11 mouse cellular contexts compared by ENCODE assay signal in genomic region chr11:88581375-88581774, GRCm38 (mm10).
DNase-seq lines count a peak whose midpoint lies in the region; ATAC-seq and TF ChIP-seq lines count a peak whose summit lies in the region.
"Had no signal": no experiment of that assay in that cellular context is flagged by ENCODE, and none has a peak within 500 bp of the region (broad histone marks: within the 10 kb centered on the region; RNA-seq: fewer than 3 reads in every experiment).

No protein-coding gene starts in this region.

- TF ChIP-seq CTCF in intestine, postnatal 0 days (IDR thresholded peaks at IDR 0.05; ENCODE audit: low read depth) = no peak

- 68% methylated on average over 7 of the region's 7 CpGs for WGBS in intestine, embryonic 16.5 days
- 72% methylated on average over 7 of the region's 7 CpGs for WGBS in intestine, postnatal 0 days
- WGBS in forebrain, embryonic 13.5 days = 35% methylated on average over 7 of the region's 7 CpGs
- 61% methylated on average over 7 of the region's 7 CpGs for WGBS in midbrain, embryonic 11.5 days

- H3K36me3 ChIP-seq in intestine, embryonic 16.5 days (ENCODE audit: control insufficient read depth, insufficient read depth, low read length) = no peaks in the 10 kb centered on the region
- no peaks in the 10 kb centered on the region for H3K36me3 ChIP-seq in intestine, postnatal 0 days (ENCODE audit: control insufficient read depth, insufficient read depth)
- no peaks in the 10 kb centered on the region for H3K36me3 ChIP-seq in ES-E14 (ENCODE audit: control insufficient read depth, insufficient read depth, low read length, poor library complexity, severe bottlenecking)
- H3K36me3 ChIP-seq in forebrain, embryonic 13.5 days (ENCODE audit: poor library complexity, severe bottlenecking) = no peaks in the 10 kb centered on the region
- no peaks in the 10 kb centered on the region for H3K36me3 ChIP-seq in midbrain, embryonic 11.5 days (ENCODE audit: control insufficient read depth, insufficient read depth, low read length)

- no peaks in the 10 kb centered on the region for H3K9me3 ChIP-seq in intestine, embryonic 16.5 days (ENCODE audit: control insufficient read depth, low read length)
- no peaks in the 10 kb centered on the region for H3K9me3 ChIP-seq in intestine, postnatal 0 days (ENCODE audit: control insufficient read depth)
- no peaks in the 10 kb centered on the region for H3K9me3 ChIP-seq in ES-E14 (ENCODE audit: control insufficient read depth, insufficient read depth, low read depth, low read length)
- H3K9me3 ChIP-seq in forebrain, embryonic 13.5 days (replicated peaks) = no peaks in the 10 kb centered on the region
- H3K9me3 ChIP-seq in midbrain, embryonic 11.5 days (ENCODE audit: control insufficient read depth, low read length) = no peaks in the 10 kb centered on the region

- no peak overlapping the region for H3K4me3 ChIP-seq in intestine, embryonic 16.5 days (ENCODE audit: low read length)
- H3K4me3 ChIP-seq in intestine, postnatal 0 days (ENCODE audit: low read depth, low read length) = no peak overlapping the region
- no peak overlapping the region for H3K4me3 ChIP-seq in ES-E14 (ENCODE audit: insufficient read depth in 1 of 2, low read depth in 1 of 2, low read length in 2 of 2, poor library complexity in 1 of 2, severe bottlenecking in 1 of 2)
- no peak overlapping the region for H3K4me3 ChIP-seq in forebrain, embryonic 13.5 days
- no peak overlapping the region for H3K4me3 ChIP-seq in midbrain, embryonic 11.5 days (ENCODE audit: low read depth, low read length)

- H3K27ac ChIP-seq in intestine, embryonic 16.5 days (ENCODE audit: low read length) = 0 out of 2 replicates have a peak overlapping the region, but pooled peaks have one; percentile 1
- H3K27ac ChIP-seq in intestine, postnatal 0 days (ENCODE audit: low read depth, low read length) = no peak overlapping the region
- peak overlapping the region; percentile 98; the same call in 1 of the 2 replicates for H3K27ac ChIP-seq in ES-E14 (ENCODE audit: insufficient read depth, low read depth, low read length, poor library complexity, severe bottlenecking)
- peak overlapping the region; percentile 95 for H3K27ac ChIP-seq in forebrain, embryonic 13.5 days
- H3K27ac ChIP-seq in midbrain, embryonic 11.5 days (ENCODE audit: low read depth, low read length) = peak overlapping the region; percentile 97
- H3K27ac ChIP-seq: liver, embryonic 14.5 days had no signal

- no peak for DNase-seq in ES-E14 (ENCODE audit: low read depth, low spot score)
- DNase-seq in midbrain, embryonic 11.5 days (ENCODE audit: low spot score, missing footprints) = no peak
- DNase-seq in urinary bladder, postnatal 36 days (ENCODE audit: low spot score in 2 of 2) = no peak
- no peak for DNase-seq in cerebellum, postnatal 4 days (ENCODE audit: low spot score in 2 of 2)
- DNase-seq in adrenal gland, postnatal 25 days = no peak
- DNase-seq: right cerebral cortex, postnatal 14 days; thymus, postnatal 14 days had no signal

- ATAC-seq in intestine, embryonic 16.5 days = no peak
- no peak for ATAC-seq in intestine, postnatal 0 days
- no peak for ATAC-seq in forebrain, embryonic 13.5 days
- ATAC-seq in midbrain, embryonic 11.5 days (ENCODE audit: low FRiP score) = no peak

- in situ Hi-C loops in ES-E14 (cut with MboI; ENCODE audit: low sequenced_read_pairs in 2 of 2, unreplicated experiment in 2 of 2) = no loop called here

- peaks cover 50% of the 10 kb centered on the region for H3K4me1 ChIP-seq in intestine, embryonic 16.5 days (ENCODE audit: control insufficient read depth, insufficient read depth, low read length)
- peaks cover 14% of the 10 kb centered on the region; the same call in 1 of the 2 replicates for H3K4me1 ChIP-seq in intestine, postnatal 0 days (replicated peaks; ENCODE audit: control insufficient read depth, insufficient read depth, low read length)
- H3K4me1 ChIP-seq in ES-E14 (ENCODE audit: control insufficient read depth in 2 of 2, insufficient read depth in 2 of 2, low read length in 2 of 2, poor library complexity in 1 of 2) = peaks cover 11 to 26% of the 10 kb centered on the region in 2 experiments; a peak in 3 of 4 replicates
- peaks cover 98% of the 10 kb centered on the region for H3K4me1 ChIP-seq in forebrain, embryonic 13.5 days
- peaks cover 78% of the 10 kb centered on the region for H3K4me1 ChIP-seq in midbrain, embryonic 11.5 days (ENCODE audit: control insufficient read depth, insufficient read depth, low read length)

- H3K4me2 ChIP-seq in intestine, embryonic 16.5 days (ENCODE audit: low read depth, low read length) = no peak overlapping the region
- no peak overlapping the region for H3K4me2 ChIP-seq in intestine, postnatal 0 days (replicated peaks; ENCODE audit: low read depth)
- H3K4me2 ChIP-seq in forebrain, embryonic 13.5 days = peak overlapping the region; percentile 53
- no peak overlapping the region for H3K4me2 ChIP-seq in midbrain, embryonic 11.5 days

- H3K27me3 ChIP-seq in intestine, embryonic 16.5 days (replicated peaks; ENCODE audit: control insufficient read depth, insufficient read depth, low read length) = no peaks in the 10 kb centered on the region
- no peaks in the 10 kb centered on the region for H3K27me3 ChIP-seq in intestine, postnatal 0 days (replicated peaks; ENCODE audit: control insufficient read depth, insufficient read depth, low read length)
- H3K27me3 ChIP-seq in forebrain, embryonic 13.5 days = no peaks in the 10 kb centered on the region
- H3K27me3 ChIP-seq in midbrain, embryonic 11.5 days (ENCODE audit: control insufficient read depth, insufficient read depth, low read length) = no peaks in the 10 kb centered on the region

- H3K9ac ChIP-seq in intestine, embryonic 16.5 days (ENCODE audit: low read depth, low read length) = no peak overlapping the region
- no peak overlapping the region for H3K9ac ChIP-seq in intestine, postnatal 0 days (ENCODE audit: low read depth, low read length)
- H3K9ac ChIP-seq in ES-E14 (ENCODE audit: insufficient read depth, low read depth, low read length, poor library complexity, severe bottlenecking) = peak overlapping the region; percentile 26; the same call in 1 of the 2 replicates
- peak overlapping the region; percentile 60 for H3K9ac ChIP-seq in forebrain, embryonic 13.5 days
- H3K9ac ChIP-seq in midbrain, embryonic 11.5 days (ENCODE audit: low read length) = peak overlapping the region; percentile 61
- H3K9ac ChIP-seq: liver, embryonic 14.5 days had no signal

TF ChIP-seq in ES-E14, 5 proteins besides CTCF, POLR2A, EP300 and RAD21:
- TF ChIP-seq HCFC1 (IDR thresholded peaks at IDR 0.05; ENCODE audit: borderline replicate concordance, insufficient read depth, low read length) = no peak
- no peak for TF ChIP-seq MAFK (IDR thresholded peaks at IDR 0.05; ENCODE audit: insufficient read depth, low read depth, low read length)

Comparison
In these comparisons a context has a peak if more than half of its experiments do, and no peak if none do; other contexts are left out.
1. H3K9ac ChIP-seq: peak in ES-E14 (single experiment), forebrain, embryonic 13.5 days (single experiment) and midbrain, embryonic 11.5 days (single experiment); none in intestine, embryonic 16.5 days (single experiment) and intestine, postnatal 0 days (single experiment).